Mouse (Mus musculus) spleen, adult 2 months (tissue): Measurements from ENCODE around the gene Mcts2.

ENCODE experiments used
- CTCF ChIP-seq: fragments of 200-500 bp; IDR thresholded peaks from 2 replicates; pipeline ENCODE4 v1.5.1; 2011; ENCODE audit warnings: mild to moderate bottlenecking, inconsistent platforms; ENCODE audit not compliant: insufficient read depth, insufficient read length, insufficient replicate concordance; ENCODE audit errors: extremely low read depth
- POLR2A ChIP-seq: fragments of 200-500 bp; IDR thresholded peaks from 2 replicates; pipeline ENCODE4 v1.6.1; 2011; ENCODE audit warnings: low read depth, low read length, inconsistent platforms

DNA sequence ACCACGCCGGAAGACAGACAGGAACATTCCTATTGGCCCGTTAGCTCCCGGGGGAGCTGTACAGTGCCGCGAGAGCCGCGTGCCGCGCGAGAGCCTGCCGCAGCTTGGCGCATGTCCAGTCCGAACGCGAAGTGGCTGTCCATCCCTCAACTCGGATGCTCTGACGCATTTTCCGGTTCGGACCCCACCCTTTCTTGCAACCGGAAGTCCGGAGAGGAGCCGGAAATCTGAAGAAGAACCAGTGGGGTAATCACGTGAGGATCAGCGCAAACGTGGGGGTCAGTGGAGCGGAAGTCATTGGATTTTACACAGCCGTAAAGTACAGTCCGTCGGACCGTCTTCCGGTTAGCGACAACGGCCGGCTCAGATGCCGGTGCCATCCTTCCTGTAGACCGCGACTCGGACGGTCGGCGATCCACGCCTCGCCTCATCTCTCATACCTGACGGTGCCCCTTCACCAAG lies at the start of gene Mcts2:
- TF ChIP-seq CTCF, result no peak
- no peak for TF ChIP-seq POLR2A
